Mouse (Mus musculus): Measurements from ENCODE around the gene Slc35f2.

GRCm38 (mm10) chr9:53758142-53758541, 13.2 kb upstream of the Slc35f2 start:
- TF ChIP-seq POLR2A (IDR thresholded peaks at IDR 0.05; ENCODE audit: low read depth, low read length) (no peak), CTCF (IDR thresholded peaks at IDR 0.05; ENCODE audit: borderline replicate concordance, insufficient read depth, low read length) (no peak)

All from embryonic fibroblast, embryonic 13.5 days (primary cell).